Mouse (Mus musculus): ENCODE measurements around the gene Rps6ka1. TPM values are rescaled to one million over a fixed set of nuclear protein-coding genes. Genes with fewer than 3 reads are reported as not detected.

Gene Rps6ka1
- 44.2 and 71.3 TPM in 2 replicates for polyA plus RNA-seq (2012; rRNA removed; ENCODE audit: low replicate concordance)

GRCm38 (mm10) chr4:133887672-133888453, at the start of gene Rps6ka1:
Gene Rps6ka1, minus strand, starts transcription at chr4:133887797.

Other genes starting within 250 kb of the Rps6ka1 start
- gene Zdhhc18, start 237.6 kb downstream of the Rps6ka1 start, polyA plus RNA-seq (2012; rRNA removed; ENCODE audit: low replicate concordance): 78.5 and 118 TPM in 2 replicates
- gene Pigv, start 215.2 kb downstream of the Rps6ka1 start, polyA plus RNA-seq (2012; rRNA removed; ENCODE audit: low replicate concordance): 13.0 and 14.3 TPM in 2 replicates
- gene Arid1a, start 131.0 kb downstream of the Rps6ka1 start, polyA plus RNA-seq (2012; rRNA removed; ENCODE audit: low replicate concordance): 52.4 and 111 TPM in 2 replicates
- 11.2 and 15.6 TPM in 2 replicates for gene Hmgn2, start 80.9 kb upstream of the Rps6ka1 start, polyA plus RNA-seq (2012; rRNA removed; ENCODE audit: low replicate concordance)
- gene Dhdds, start 113.1 kb upstream of the Rps6ka1 start, polyA plus RNA-seq (2012; rRNA removed; ENCODE audit: low replicate concordance): 17.6 and 31.0 TPM in 2 replicates
- 0.16 TPM in 1 of 2 replicates, not detected in the other for gene Lin28a, start 131.0 kb upstream of the Rps6ka1 start, polyA plus RNA-seq (2012; rRNA removed; ENCODE audit: low replicate concordance)
- 1.7 and 2.3 TPM in 2 replicates for gene Zfp683, start 166.0 kb upstream of the Rps6ka1 start, polyA plus RNA-seq (2012; rRNA removed; ENCODE audit: low replicate concordance)
- gene Crybg2, start 173.0 kb upstream of the Rps6ka1 start, polyA plus RNA-seq (2012; rRNA removed; ENCODE audit: low replicate concordance): 2.9 and 4.5 TPM in 2 replicates
- 217 and 235 TPM in 2 replicates for gene Cd52, start 207.3 kb upstream of the Rps6ka1 start, polyA plus RNA-seq (2012; rRNA removed; ENCODE audit: low replicate concordance)
- gene Ubxn11, start 214.8 kb upstream of the Rps6ka1 start, polyA plus RNA-seq (2012; rRNA removed; ENCODE audit: low replicate concordance): 30.5 and 32.8 TPM in 2 replicates
- 571 and 1,183 TPM in 2 replicates for gene Sh3bgrl3, start 241.0 kb upstream of the Rps6ka1 start, polyA plus RNA-seq (2012; rRNA removed; ENCODE audit: low replicate concordance)

All from mammary gland, adult 2 months (tissue).